Mouse (Mus musculus) E14TG2a.4 (cell line): Measurements from ENCODE around the gene Dnajc8.

ENCODE experiments used
- CTCF ChIP-seq: conservative IDR thresholded peaks from 2 replicates; pipeline ENCODE4 v1.5.1; 2014; ENCODE audit warnings: low read length
- NANOG ChIP-seq: IDR thresholded peaks from 2 replicates; pipeline ENCODE4 v1.6.1; 2014; ENCODE audit warnings: borderline replicate concordance, low read length, mixed read lengths

- TF ChIP-seq CTCF (no peak), NANOG (no peak)
Observed at GRCm38 (mm10) chr4:132509621-132510296, 25.6 kb upstream of the Dnajc8 start.
